Mouse (Mus musculus) 3T3-L1 (cell line): Measurements from ENCODE around the gene Prap1.

Source experiments
- DNase-seq: peaks from one replicate; pipeline ENCODE4 v3.0.0-alpha.2; 2015; ENCODE audit warnings: low read depth, low spot score

Gene Prap1

DNA sequence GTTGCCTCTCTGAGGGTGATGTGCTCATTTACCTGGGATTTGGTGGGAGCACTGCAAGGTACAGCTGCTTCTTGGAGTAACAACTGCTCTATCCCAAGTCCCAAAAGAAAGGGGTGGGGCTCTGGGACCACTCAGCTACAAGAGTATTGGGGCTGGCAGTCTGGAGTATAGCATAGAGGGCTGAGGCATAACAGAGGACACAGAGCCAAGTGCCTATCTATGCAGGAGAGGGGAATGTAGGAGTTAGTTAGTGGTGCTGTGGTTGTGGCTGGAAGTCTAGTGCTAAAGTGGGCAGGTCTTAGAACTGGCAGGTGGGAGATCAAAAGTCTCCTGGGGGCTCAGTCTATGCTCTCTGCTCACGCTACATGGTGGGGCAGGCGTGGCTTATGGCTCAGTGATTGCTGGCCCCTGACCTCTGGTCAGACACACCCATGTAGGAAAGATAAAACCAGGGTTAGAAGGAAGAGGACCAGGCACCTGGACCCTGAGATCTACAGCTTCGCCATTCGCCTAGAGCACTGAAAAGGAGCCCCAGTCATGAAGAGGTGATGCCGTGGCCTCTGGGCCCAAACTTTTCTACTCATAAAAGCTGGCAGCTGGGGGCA is at the start of gene Prap1:
Gene Prap1, plus strand, starts transcription at position 472 of the 605 bp plus-strand sequence.
- no peak for DNase-seq

DNA sequence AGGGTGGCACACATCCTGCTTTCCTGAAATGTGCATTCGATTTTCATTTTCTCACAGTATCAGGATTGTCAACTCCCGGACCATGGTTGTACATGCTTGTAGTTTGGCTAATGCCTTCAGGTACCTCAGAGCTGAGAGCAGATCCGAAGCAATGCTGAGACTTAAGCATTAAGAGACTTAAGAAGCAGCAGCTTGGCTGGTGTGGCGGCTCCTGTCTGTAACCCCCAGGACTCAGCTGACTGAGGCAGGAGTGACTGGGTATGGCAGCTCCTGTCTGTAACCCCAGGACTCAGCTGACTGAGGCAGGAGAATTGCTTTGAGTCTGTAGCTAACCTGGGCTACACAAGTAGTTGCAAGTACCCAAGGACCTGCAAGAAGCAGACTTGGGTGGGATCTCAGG is 47.6 kb upstream of the Prap1 start:
- DNase-seq, result no peak

DNA sequence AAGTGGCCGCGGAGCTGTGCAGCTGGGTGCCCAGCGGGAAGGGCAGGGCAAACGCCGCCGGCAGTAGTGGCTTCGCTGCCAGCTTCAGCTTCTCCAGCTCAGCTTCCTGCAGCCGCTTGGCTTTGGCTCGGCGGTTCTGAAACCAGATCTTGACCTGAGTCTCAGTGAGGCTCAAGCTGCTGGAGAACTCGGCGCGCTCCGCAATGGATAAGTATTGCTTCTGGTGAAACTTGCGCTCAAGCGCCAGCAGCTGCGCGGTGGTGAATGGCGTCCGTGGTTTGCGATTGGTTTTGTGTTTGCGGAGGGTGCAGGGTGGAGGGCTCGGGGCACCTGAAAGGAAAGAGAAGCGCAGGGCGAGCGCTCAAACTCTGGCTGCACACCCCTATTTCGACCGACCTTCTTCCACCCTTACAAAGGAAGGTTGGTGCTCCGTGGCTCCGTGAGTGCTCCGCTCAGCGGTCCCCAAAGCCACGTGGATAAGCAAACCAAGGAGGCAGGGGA is 45.3 kb upstream of the Prap1 start:
- no peak for DNase-seq

GRCm38 (mm10) chr7:140048361-140049114 is 44.7 kb upstream of the Prap1 start, which contains the start of gene Msx3:
Gene Msx3, minus strand, starts transcription at chr7:140049089.
- DNase-seq, result no peak

DNA sequence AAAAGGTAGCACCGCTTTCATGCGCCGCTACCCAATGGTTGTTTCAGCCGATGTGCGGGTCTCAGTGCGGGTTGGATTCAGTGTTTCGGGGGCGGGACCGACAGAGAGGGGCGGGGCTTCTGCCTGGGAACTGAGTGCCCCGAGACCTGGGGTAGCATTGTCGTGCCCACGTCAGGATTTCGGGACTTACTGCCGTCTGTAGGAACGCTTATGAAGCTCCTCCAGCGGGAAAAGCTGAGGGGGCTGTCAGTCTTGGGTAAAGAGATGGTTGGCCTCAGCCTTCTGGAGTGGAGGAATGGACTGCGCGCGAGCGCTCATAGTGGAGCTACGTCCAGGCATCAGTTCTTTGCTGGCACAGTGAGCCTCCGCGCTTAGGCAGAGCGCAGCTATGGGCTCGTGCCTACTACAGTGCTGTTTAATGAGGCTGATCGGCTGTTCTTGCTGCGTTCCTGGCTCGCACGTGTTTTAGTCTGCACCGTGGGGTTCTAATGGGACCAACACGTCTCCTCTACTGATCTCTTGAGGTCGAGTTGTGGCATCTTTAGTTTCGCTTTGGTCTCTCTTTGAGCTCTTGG is 44.0 kb upstream of the Prap1 start:
- DNase-seq, result no peak

GRCm38 (mm10) chr7:140054124-140054523 is 39.1 kb upstream of the Prap1 start:
- DNase-seq, result no peak

GRCm38 (mm10) chr7:140057413-140058407 is 35.5 kb upstream of the Prap1 start:
- peak; percentile 34 for DNase-seq

- DNase-seq, result no peak
Measured at GRCm38 (mm10) chr7:140058528-140058927, 34.7 kb upstream of the Prap1 start.

DNA sequence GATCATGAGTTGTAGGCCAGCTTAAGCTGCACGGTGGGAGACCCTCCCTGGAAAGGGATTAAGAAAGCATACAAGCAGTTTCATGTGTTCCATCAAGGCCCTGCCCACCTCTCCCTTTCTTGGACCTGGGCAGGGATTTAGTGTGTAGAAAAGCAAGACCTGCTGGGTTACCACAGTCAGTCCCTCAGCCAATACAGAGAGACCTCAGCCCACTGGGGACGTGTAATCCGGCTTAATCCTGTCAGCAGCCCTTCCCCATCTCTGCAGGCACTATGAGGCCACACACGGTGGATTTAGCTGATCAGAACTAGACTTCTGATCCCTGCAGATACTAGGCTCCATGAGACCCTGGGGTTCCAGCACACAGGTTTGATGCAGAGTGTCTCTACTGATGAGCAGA is 33.6 kb upstream of the Prap1 start:
- DNase-seq, result no peak

- DNase-seq, result no peak
Measured at GRCm38 (mm10) chr7:140060936-140061831, 32.0 kb upstream of the Prap1 start.

DNA sequence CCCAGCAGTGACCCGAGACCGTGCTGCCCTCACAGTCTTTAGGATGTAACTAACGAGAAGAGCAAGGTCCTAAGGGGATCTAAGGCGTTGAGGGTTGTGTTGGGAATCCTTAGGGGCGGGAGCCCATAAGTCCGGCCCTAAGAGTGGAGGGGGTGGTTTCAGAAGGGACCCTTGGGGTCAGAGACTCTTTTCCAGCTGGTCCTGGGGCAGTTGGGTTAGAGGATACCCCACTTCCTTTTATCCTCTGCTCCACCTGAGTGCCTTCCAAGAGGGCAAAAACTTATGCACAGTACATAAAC is 31.4 kb upstream of the Prap1 start:
- DNase-seq, result no peak

DNA sequence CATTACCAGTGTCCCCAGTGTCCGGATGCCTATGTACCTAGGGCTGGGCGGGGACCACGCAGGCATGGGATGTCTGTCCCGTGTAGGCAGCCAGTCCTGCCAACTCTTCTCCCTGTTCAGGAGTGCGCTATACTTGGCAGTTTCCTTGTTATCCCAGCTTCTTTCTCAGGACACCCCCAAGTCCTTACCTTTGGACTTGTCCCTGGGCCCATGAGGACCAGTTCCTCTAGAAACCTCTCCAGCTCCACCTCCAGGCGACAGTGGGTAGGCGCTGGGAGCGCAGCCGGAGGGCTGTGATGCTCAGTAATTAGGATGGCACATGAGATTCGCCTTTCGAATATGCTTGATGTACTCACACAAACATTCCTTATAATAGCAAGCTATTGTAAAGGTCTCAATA is 30.9 kb upstream of the Prap1 start:
- DNase-seq, result no peak

GRCm38 (mm10) chr7:140063092-140063491 is 30.1 kb upstream of the Prap1 start:
- peak; percentile 75 for DNase-seq

DNA sequence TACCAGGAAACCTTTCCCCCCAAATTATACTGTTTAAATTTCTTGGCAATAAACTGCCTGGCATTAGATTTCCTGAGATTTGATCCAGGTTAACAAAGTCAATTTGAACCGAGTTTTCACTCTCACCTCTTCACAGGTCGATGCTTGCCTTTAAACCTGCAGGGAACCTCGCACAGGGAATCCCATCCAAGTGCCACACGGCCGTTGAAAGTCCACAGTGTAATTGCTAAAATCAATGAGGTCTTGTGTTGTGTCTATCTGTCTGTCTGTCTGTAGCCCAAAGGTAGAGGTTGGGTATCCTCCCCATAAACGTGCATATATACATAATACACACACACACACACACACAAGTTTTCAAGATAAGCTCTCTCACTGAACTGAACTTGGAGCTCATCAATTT is 25.8 kb upstream of the Prap1 start:
- no peak for DNase-seq

DNA sequence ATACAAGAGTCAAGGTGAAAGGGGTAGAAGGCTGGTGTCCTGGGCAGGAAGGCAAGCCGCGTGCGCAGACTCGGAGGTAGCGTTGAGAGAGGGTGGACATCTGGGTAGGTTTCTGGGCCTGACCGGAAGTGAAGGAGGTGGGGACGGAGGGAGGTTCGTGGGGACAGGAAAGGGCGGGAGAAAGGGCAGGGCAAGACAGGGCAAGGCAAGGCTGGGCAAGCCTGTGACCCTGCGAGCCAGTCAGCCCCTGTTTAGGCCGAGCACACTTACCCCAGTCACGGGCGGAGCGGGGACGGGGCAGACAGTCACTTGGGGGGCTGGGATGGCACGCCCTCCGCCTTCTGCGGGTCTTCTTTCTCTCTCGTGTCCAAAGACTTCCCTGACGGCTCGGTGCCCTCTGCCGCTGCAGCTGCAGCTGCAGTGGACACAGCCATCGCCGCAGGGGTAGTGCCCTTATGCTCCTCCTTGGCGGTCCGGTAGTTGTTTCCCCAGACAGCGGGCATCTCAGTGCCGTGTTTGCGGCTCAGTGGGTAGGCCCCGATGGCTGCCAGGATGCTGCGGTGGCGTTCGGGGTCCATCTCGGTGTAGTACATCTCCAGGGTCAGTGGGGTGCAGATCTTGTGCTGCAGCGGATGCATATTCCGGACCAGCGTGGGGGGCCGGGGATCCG is 23.0 kb upstream of the Prap1 start:
- no peak for DNase-seq

DNA sequence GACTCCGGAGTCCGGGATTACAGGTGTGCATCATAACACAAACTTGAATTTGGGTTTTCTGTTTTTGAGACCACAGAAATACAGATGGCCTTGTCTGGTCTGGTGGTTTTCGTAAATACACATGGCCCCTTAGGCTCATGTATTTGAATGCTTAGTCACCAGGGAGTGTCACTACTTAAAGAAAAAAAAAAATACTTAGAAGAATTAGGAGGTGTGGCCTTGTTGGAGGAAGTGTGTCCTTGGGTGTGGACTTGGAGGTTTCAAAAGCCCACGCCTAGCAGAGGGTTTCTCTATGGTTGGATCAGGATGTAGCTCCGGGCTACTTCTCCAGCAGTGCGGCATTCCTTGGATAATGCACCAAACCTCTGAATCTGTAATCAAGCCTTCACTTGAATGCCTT is 15.5 kb upstream of the Prap1 start:
- peak; percentile 55 for DNase-seq

GRCm38 (mm10) chr7:140078711-140079110 is 14.5 kb upstream of the Prap1 start:
- DNase-seq, result peak; percentile 84

- DNase-seq, result peak; percentile 51
Measured at GRCm38 (mm10) chr7:140080503-140081156, 12.6 kb upstream of the Prap1 start.

GRCm38 (mm10) chr7:140081408-140082241 is 11.6 kb upstream of the Prap1 start:
- DNase-seq, result no peak
